ENCODE assay signal across 8 mouse cellular contexts in the genomic region with DNA sequence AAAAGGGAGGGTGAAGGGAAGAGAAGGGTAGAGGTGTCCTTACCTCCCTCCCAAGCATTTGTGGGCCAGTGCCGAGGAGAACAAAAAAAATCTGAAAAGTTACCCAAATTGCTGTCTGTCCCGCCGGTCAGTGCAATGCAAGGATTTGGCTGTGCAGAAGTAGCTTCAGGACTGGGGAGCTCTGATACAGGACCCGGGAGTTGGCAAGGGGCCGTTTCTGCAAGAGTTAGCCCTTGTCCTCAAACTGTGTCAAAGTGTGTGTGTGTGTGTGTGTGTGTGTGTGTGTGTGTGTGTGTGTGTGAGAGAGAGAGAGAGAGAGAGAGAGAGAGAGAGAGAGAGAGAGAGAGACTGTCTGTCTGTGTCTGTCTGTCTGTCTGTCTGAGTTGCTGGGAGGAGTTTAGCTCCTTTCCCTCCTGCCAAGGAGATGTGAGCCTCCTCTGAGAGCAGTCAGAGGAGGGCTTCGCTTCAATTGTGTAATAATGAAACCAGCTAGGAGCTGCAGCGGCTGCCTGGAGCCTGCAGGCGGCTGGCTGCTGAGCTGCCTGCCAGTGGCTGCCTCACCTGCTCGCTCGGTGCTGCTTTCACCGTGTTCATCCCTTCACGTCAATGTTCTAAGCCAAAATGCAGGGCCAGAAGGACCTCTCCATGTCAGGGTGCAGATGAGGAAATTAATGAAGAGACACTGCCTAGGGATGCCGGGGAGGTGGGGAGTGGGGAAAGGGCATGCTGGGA. TPM values are rescaled to one million over a fixed set of nuclear protein-coding genes. Genes with fewer than 3 reads are reported as not detected.
DNase-seq lines count a peak whose midpoint lies in the region; ATAC-seq and TF ChIP-seq lines count a peak whose summit lies in the region.

No protein-coding gene starts in this region.

- no peaks in the 10 kb centered on the region for H3K79me2 ChIP-seq in heart, adult 2 months (replicated peaks; ENCODE audit: control insufficient read depth, insufficient read depth, low read length)

- H3K4me1 ChIP-seq in spleen, adult 2 months (ENCODE audit: control insufficient read depth, insufficient read depth, insufficient read length) = no peaks in the 10 kb centered on the region
- peaks cover 5% of the 10 kb centered on the region for H3K4me1 ChIP-seq in cortical plate, adult 2 months (ENCODE audit: control insufficient read depth, insufficient read depth, low read length)
- no peaks in the 10 kb centered on the region; the same call in 1 of the 2 replicates for H3K4me1 ChIP-seq in heart, adult 2 months (ENCODE audit: control insufficient read depth, insufficient read depth, low read length)
- H3K4me1 ChIP-seq in kidney, adult 2 months (ENCODE audit: control insufficient read depth, insufficient read depth, low read length) = peaks cover 5% of the 10 kb centered on the region; the same call in 1 of the 2 replicates
- H3K4me1 ChIP-seq in liver, embryonic 12.5 days = peaks cover 6% of the 10 kb centered on the region
- peaks cover 24% of the 10 kb centered on the region for H3K4me1 ChIP-seq in neural tube, embryonic 14.5 days (ENCODE audit: control insufficient read depth, insufficient read depth, low read length)

- no peak for TF ChIP-seq POLR2A in spleen, adult 2 months (IDR thresholded peaks at IDR 0.05; ENCODE audit: low read depth, low read length)
- TF ChIP-seq POLR2A in cortical plate, adult 2 months (IDR thresholded peaks at IDR 0.05; ENCODE audit: extremely low read depth, insufficient read depth, low read length) = peak; percentile 69
- no peak for TF ChIP-seq POLR2A in heart, adult 2 months (IDR thresholded peaks at IDR 0.05; ENCODE audit: insufficient read depth, low read depth, low read length)
- no peak for TF ChIP-seq POLR2A in kidney, adult 2 months (IDR thresholded peaks at IDR 0.05; ENCODE audit: low read depth, low read length)

- TF ChIP-seq EP300 in heart, adult 2 months (IDR thresholded peaks at IDR 0.05; ENCODE audit: insufficient read depth, low read depth, low read length) = no peak

- no peaks in the 10 kb centered on the region for H3K36me3 ChIP-seq in spleen, adult 2 months (ENCODE audit: control insufficient read depth, insufficient read depth, low read length)
- no peaks in the 10 kb centered on the region for H3K36me3 ChIP-seq in heart, adult 2 months (ENCODE audit: control insufficient read depth, insufficient read depth, low read length)
- H3K36me3 ChIP-seq in kidney, adult 2 months (ENCODE audit: control insufficient read depth, insufficient read depth, low read length) = no peaks in the 10 kb centered on the region
- no peaks in the 10 kb centered on the region for H3K36me3 ChIP-seq in liver, embryonic 12.5 days
- H3K36me3 ChIP-seq in neural tube, embryonic 14.5 days (ENCODE audit: control insufficient read depth, insufficient read depth, low read length) = no peaks in the 10 kb centered on the region

- peak overlapping the region; percentile 31; the same call in 1 of the 2 replicates for H3K4me3 ChIP-seq in spleen, adult 2 months (ENCODE audit: extremely low read depth, insufficient read depth, insufficient read length)
- peak overlapping the region; percentile 69 for H3K4me3 ChIP-seq in cortical plate, adult 2 months (ENCODE audit: insufficient read depth, low read length)
- H3K4me3 ChIP-seq in heart, adult 2 months = no peak overlapping the region
- H3K4me3 ChIP-seq in kidney, adult 2 months (ENCODE audit: insufficient read depth, low read depth, low read length) = peak overlapping the region; percentile 37; the same call in 1 of the 2 replicates
- H3K4me3 ChIP-seq in liver, embryonic 12.5 days = peak overlapping the region; percentile 26
- H3K4me3 ChIP-seq in neural tube, embryonic 14.5 days (ENCODE audit: low read depth, low read length) = peak overlapping the region; percentile 49

- 0 out of 2 replicates have a peak overlapping the region, but pooled peaks have one; percentile 11 for H3K9ac ChIP-seq in heart, adult 2 months (ENCODE audit: low read depth, low read length)
- H3K9ac ChIP-seq in liver, embryonic 12.5 days = no peak overlapping the region
- peak overlapping the region; percentile 67 for H3K9ac ChIP-seq in neural tube, embryonic 14.5 days (replicated peaks; ENCODE audit: low read depth, low read length)

- ATAC-seq in liver, embryonic 12.5 days = no peak
- peak; percentile 72 for ATAC-seq in neural tube, embryonic 14.5 days (ENCODE audit: low read depth)

- WGBS in spleen, adult 2 months = 8% methylated on average over 13 of the region's 13 CpGs
- 2% methylated on average over 13 of the region's 13 CpGs for WGBS in heart, adult 2 months
- 3% methylated on average over 13 of the region's 13 CpGs for WGBS in kidney, adult 2 months
- 16% methylated on average over 12 of the region's 13 CpGs for WGBS in liver, embryonic 12.5 days (ENCODE audit: insufficient replicate concordance)
- 2% methylated on average over 13 of the region's 13 CpGs for WGBS in neural tube, embryonic 14.5 days

- no peaks in the 10 kb centered on the region for H3K9me3 ChIP-seq in liver, embryonic 12.5 days (replicated peaks)
- H3K9me3 ChIP-seq in neural tube, embryonic 14.5 days (ENCODE audit: control insufficient read depth, low read length) = no peaks in the 10 kb centered on the region

- peaks cover 2% of the 10 kb centered on the region; the same call in 1 of the 2 replicates for H3K27me3 ChIP-seq in spleen, adult 2 months (ENCODE audit: control insufficient read depth, insufficient read depth, low read length)
- H3K27me3 ChIP-seq in heart, adult 2 months (ENCODE audit: control insufficient read depth, insufficient read depth, low read length) = 0 out of 2 replicates have a peak, but pooled peaks cover 2% of the 10 kb centered on the region
- H3K27me3 ChIP-seq in kidney, adult 2 months (replicated peaks; ENCODE audit: control insufficient read depth, insufficient read depth, low read length) = no peaks in the 10 kb centered on the region
- peaks cover 53% of the 10 kb centered on the region for H3K27me3 ChIP-seq in liver, embryonic 12.5 days (replicated peaks)
- H3K27me3 ChIP-seq in neural tube, embryonic 14.5 days (ENCODE audit: control insufficient read depth, insufficient read depth, low read length) = no peaks in the 10 kb centered on the region

- no peak overlapping the region for H3K27ac ChIP-seq in spleen, adult 2 months (ENCODE audit: insufficient read depth, low read length)
- peak overlapping the region; percentile 31 for H3K27ac ChIP-seq in cortical plate, adult 2 months (ENCODE audit: insufficient read depth, low read length)
- H3K27ac ChIP-seq in heart, adult 2 months = no peak overlapping the region
- H3K27ac ChIP-seq in kidney, adult 2 months (ENCODE audit: insufficient read depth, low read depth, low read length) = no peak overlapping the region
- H3K27ac ChIP-seq in liver, embryonic 12.5 days = no peak overlapping the region
- peak overlapping the region; percentile 80 for H3K27ac ChIP-seq in neural tube, embryonic 14.5 days (ENCODE audit: low read depth, low read length)

- peak in 1 of 2 experiments; percentile 31 for DNase-seq in spleen, adult 2 months (ENCODE audit: low read depth in 1 of 2, low spot score in 2 of 2)
- no peak for DNase-seq in spleen, adult 12 weeks (ENCODE audit: low spot score)
- DNase-seq in heart, adult 2 months = peak; percentile 24 to 30
- peak; percentile 50 for DNase-seq in kidney, adult 2 months
- DNase-seq in ovary, postnatal 10 days (ENCODE audit: low spot score) = no peak

- peak overlapping the region; percentile 46 for H3K4me2 ChIP-seq in liver, embryonic 12.5 days
- peak overlapping the region; percentile 63 for H3K4me2 ChIP-seq in neural tube, embryonic 14.5 days (ENCODE audit: low read depth, low read length)

- intact Hi-C loops in heart, adult 2 months (cut with DNase I) = no loop called here

- TF ChIP-seq CTCF in spleen, adult 2 months (IDR thresholded peaks at IDR 0.05; ENCODE audit: extremely low read depth, insufficient read depth, insufficient read length, insufficient replicate concordance) = peak; percentile 17; the same call in 1 of the 2 replicates
- TF ChIP-seq CTCF in cortical plate, adult 2 months (IDR thresholded peaks at IDR 0.05; ENCODE audit: extremely low read depth, insufficient read depth, low read length) = peak; percentile 16; the same call in 1 of the 2 replicates
- peak; percentile 53 for TF ChIP-seq CTCF in heart, adult 2 months (IDR thresholded peaks at IDR 0.05)
- TF ChIP-seq CTCF in kidney, adult 2 months (conservative IDR thresholded peaks at IDR 0.05; ENCODE audit: insufficient read depth, insufficient read length, low read depth, low read length) = peak; percentile 46; the same call in 1 of the 2 replicates

RNA-seq across cellular contexts. Expression of a gene that starts 0.9 kb away (rescaled TPM):
- 0.16 and 0.23 TPM in 2 replicates for polyA plus RNA-seq in spleen, adult 2 months (2012; rRNA removed)
- 3.5 and 4.1 TPM in 2 replicates for polyA plus RNA-seq in cortical plate, adult 2 months (2012; rRNA removed)
- total RNA-seq in heart, adult 2 months (2021) = not detected
- polyA plus RNA-seq in heart, adult 2 months (2012; rRNA removed) = 0.02 TPM in 1 of 2 replicates, not detected in the other
- not detected in 2 replicates for polyA plus RNA-seq in kidney, adult 2 months (2012; rRNA removed)
- polyA plus RNA-seq in liver, embryonic 12.5 days (2016; fragmentation: Nextera tagmentation; extraction: Ambion mirVana) = 0.11 and 0.17 TPM in 2 replicates
- polyA plus RNA-seq in neural tube, embryonic 14.5 days (2014; fragmentation: Nextera tagmentation; extraction: Ambion mirVana) = 11.1 and 11.8 TPM in 2 replicates

Comparison
In these comparisons a context has a peak if more than half of its experiments do, and no peak if none do; other contexts are left out.
1. DNase-seq: peak in heart, adult 2 months (2 of 2) and kidney, adult 2 months (single experiment); none in spleen, adult 12 weeks (single experiment) and ovary, postnatal 10 days (single experiment).
2. H3K27ac ChIP-seq: peak in cortical plate, adult 2 months (single experiment) and neural tube, embryonic 14.5 days (single experiment); none in spleen, adult 2 months (single experiment), heart, adult 2 months (single experiment), kidney, adult 2 months (single experiment) and liver, embryonic 12.5 days (single experiment).
3. Peak in every context shown above with its lines, with median percentiles within 50 percentile points of each other: CTCF ChIP-seq.